Mouse (Mus musculus): ENCODE data around the gene Grk2. TPM values are rescaled to one million over a fixed set of nuclear protein-coding genes. Genes with fewer than 3 reads are reported as not detected.

Gene Grk2
- 100 to 1,000 TPM; 217 to 223 TPM for total RNA-seq (2021)

DNA sequence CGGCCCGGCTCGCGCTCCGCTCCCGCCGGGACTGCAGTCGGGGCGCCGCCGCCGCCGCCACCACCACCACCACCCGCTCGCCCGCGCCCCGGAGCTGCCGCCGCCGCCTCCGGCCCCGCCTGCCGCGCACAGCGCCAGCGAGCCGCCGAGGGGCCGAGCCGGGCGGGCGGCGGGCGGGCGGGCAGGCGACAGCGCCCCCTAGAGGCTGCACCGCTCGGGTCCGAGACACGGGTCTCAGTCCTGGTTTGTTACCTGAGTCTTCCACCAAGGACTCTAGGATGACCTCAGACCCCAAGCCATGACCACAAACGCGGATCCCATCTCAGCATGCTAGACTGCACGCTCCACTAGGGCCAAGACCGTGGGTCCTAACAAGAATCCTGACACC is at the start of gene Grk2:
TSS of gene Grk2 (minus strand) at position 33 of the 388 bp plus-strand sequence.
- intact Hi-C loops (cut with DNase I), result loop anchor here (1.0 to 10.0 kb wide), 2 partner anchors 49 to 291 kb away; partner anchors contain the start of gene Ndufv1
- peak; percentile 73 for DNase-seq (ENCODE audit: low spot score in 2 of 2)

DNA sequence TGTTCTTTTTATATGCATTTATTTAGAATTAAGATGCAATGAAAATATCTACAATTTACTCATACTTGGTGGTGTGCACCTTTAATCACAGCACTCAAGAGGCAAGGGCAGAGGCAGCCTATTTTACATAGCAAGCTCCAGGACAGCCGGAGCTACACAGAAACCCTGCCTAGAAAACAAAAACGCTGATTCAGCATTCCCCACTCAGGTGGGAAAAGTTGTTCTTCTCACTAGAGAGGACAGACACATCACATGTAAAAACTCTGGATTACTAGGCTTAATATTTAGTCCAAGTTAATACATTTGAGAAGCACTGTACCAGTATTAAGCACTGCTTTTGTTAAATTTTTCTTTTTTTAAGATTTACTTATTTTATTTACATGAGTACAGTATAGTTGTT is 43.4 kb upstream of the Grk2 start:
- DNase-seq (ENCODE audit: low spot score in 2 of 2), result no peak
- intact Hi-C loops (cut with DNase I), result no loop called here

DNA sequence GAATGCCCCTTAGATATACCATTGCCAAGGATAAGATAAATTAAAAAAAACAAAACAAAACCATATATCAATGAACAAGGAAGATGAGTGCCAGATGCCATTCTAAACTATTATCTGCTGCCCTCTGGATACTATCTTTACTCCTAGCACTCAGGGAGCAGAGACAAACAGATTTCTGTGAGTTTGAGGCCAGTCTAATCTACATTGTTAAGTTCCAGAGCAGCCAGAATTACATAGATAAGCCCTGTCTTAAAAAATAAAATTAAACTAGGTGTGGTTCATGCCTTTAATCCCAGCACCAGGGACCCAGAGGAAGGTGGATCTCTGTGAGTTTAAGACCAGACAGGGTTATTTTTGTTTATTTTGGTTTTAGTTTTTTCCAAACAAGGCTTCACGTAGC is 40.5 kb upstream of the Grk2 start:
- DNase-seq (ENCODE audit: low spot score in 2 of 2), result no peak
- intact Hi-C loops (cut with DNase I), result no loop called here

DNA sequence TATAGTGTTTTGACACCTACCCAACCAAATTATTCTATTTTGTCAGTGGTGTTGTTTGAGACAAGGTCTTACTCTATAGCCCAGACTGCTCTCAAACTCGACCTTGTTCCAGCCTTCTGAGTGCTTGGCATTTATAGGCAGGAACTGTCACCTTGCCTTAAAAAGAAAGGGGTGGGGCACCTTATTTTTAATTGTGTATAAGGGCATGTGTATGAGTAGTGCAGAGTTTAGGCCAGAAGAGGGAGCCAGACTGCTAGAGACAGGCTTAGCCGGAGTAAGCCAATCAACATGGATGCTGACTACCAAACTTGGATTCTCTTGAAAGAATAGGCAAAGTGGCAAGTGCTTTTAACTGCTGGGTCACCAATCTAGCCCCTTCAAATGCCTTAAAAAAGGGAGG is 32.1 kb upstream of the Grk2 start:
- intact Hi-C loops (cut with DNase I), result no loop called here

DNA sequence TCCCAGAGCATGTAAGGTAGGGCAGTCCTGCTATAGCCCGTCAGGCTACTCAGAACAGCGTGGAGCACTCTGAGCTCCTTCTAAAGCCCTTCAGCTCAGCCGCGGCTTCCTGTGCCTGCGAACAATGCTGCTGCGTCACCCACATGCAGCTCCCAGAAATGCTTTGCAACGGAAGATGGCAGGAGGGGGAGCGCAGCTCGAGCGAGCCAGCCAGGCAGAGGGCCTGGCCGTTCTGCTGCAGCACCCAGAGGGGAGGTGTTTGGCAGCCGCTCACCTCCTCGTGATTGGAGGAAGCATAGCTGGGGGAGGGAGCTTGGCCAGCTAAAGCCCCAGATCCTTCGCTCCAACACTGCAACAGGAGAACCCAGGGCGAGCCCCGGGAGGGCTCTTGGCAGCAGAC is 27.8 kb upstream of the Grk2 start:
- intact Hi-C loops (cut with DNase I), result loop anchor here (2.0 kb wide), 1 partner anchor 63 kb away; no protein-coding TSS in a partner anchor
- DNase-seq (ENCODE audit: low spot score in 2 of 2), result peak; percentile 91 to 97

More for the DNA sequence above, 32.1 kb upstream of the Grk2 start:
- peak in 1 of 2 experiments; percentile 53 for DNase-seq (ENCODE audit: low spot score in 2 of 2)

DNA sequence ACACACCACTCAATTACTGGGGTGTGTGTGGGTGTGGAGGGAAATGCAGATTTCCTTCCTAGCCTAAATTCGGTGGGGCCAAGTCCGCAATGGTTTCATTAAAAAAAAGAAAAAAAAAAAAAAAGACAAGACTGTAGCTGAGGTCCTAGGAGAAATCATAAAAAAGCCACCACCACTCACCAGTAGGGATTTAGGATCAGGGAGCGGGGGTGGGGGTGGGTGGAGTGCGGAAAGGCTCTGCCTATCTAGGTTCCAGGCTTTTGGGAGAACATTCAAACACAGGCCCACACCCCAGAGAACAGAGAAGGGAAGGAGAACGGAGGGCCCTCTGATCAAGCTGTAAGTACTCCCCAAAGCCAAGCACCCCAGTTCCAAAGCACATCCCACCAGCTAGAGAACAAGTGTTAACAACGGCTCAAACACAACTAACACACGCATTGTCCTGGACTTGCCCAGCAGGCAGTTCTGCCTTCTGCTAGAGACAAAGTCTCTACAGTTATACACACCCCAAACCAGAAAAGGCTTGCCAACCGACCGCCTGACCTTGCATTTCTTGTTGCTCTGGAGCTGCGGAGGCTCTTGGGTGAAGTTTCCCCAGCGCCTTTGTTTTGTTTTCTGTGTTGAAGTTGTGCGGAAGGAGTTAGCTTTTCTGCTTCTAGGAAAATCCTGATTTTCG is 27.2 kb upstream of the Grk2 start:
- DNase-seq (ENCODE audit: low spot score in 2 of 2), result peak; percentile 30 to 50
- intact Hi-C loops (cut with DNase I), result no loop called here

DNA sequence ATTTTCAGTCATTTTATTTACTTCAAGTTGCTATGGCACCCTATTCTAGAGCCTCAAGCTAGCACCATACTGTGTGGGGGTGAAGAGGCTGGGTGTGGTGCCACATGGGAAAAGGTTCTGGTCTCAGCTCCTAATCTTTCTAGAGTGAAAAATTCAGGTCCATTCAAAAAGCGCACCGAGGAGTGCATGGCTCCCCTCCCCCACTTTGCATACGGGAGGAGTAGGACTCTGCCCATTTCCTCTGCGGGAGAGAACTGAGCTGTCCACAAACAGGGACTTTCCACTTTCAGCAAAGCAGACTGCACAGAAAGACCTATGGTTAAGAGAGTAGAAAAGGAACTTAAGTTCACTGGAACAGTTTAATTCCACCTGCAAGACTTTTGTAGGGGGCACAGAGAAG is 26.6 kb upstream of the Grk2 start:
- intact Hi-C loops (cut with DNase I), result no loop called here
- peak; percentile 45 to 73 for DNase-seq (ENCODE audit: low spot score in 2 of 2)

DNA sequence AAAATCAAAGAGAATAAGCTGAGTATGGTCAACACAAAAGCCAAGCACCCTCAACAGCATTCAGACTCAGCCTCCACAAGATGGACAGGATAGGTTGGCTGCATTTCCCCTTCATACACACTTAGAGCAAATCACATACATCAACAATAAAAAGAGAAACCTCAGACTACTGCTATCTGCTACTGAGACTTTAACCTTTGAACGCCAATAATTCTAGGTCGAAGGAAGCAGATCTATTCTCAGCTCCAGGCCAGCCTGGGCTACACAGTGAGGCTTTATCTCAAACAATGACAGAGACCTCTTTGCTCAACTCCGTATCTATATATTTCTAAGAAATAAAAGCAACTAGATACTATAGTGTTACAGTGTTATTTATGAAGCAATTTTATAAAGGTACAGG is 25.3 kb upstream of the Grk2 start:
- no peak for DNase-seq (ENCODE audit: low spot score in 2 of 2)
- intact Hi-C loops (cut with DNase I), result no loop called here

DNA sequence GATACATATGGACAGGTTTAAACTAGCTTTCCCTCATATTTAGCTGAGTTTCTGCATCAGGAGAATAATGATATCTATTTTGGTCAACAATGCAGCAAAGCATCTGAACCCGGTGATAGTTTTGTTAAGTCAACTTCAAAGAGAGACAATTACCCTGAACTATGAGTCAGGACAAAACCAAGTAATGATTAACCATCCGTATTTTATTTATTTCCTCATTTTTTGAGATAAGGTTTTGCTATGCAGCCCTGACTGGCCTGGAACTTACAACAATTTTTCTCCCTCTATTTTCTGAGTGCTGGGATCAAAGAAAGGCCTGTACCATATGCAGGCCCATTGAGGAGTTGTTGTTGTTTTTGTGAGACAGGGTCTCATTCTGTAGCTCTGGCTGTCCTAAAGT is 24.6 kb upstream of the Grk2 start:
- intact Hi-C loops (cut with DNase I), result no loop called here

DNA sequence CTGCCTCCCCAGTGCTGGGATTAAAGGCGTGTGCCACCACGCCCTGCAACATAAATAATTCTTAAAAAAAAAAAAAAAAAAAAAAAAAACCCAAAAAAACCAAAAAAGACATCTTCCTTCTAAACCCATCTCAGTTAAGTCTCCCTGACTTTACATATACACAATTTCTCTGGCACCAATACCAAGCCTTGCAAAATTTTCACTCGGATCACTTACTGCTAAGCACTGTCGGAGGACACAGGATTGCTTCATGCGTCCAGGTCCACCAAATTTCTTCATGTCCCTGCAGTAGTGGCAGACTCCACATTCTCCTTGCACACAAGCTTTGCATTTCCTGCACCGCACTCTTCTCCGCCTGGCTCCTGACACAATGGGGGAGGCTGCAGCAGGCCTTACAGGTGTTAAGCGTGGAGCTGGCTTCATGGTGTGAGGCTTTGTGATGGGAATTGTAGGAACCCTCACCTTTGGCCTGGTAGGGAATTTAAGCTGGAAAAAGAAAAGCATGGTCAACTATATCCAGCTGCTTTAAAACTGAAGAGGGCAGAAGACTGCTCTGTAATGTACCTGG is 22.8 kb upstream of the Grk2 start:
- no peak for DNase-seq (ENCODE audit: low spot score in 2 of 2)
- intact Hi-C loops (cut with DNase I), result no loop called here

More for the DNA sequence above, 24.6 kb upstream of the Grk2 start:
- DNase-seq (ENCODE audit: low spot score in 2 of 2), result no peak

DNA sequence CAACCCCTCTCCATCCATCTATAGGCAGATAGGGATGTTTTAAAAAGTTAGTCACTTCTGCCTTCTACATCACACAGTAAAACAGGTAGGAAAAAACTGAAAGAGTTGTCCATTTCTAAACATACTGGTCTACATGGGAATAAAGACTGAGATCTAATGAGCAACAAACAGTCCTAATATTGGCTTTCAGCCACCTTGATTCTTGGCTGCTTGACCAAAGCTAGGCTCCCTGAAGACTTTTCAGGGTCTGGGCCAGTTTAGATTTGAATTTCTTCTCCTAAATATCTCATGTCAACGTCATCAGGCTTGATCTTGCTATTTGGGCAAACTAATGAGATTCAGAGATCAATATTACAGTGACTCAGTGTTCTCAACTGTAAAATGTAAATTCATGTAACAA is 20.9 kb upstream of the Grk2 start:
- intact Hi-C loops (cut with DNase I), result no loop called here

DNA sequence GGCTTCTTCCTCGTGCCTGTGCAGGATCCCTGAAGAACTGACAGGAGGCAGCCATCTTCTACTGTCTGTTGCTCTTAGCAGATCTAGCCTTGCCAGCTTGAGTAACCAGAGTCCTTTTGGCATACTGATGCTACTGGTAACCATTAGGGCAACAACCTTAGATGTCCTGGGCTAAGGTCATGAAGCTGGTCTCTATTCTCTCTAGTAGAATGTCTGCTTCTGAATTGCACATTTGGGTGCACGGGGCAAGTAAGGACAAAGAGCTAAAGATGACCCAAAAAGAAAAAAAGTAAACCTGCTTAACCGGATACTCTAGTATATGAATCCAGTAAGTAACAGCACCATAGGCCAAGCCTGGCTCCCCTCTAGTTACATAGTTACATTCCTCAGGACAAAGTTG is 20.1 kb upstream of the Grk2 start:
- DNase-seq (ENCODE audit: low spot score in 2 of 2), result no peak
- intact Hi-C loops (cut with DNase I), result no loop called here

More for the DNA sequence above, 20.9 kb upstream of the Grk2 start:
- DNase-seq (ENCODE audit: low spot score in 2 of 2), result no peak

DNA sequence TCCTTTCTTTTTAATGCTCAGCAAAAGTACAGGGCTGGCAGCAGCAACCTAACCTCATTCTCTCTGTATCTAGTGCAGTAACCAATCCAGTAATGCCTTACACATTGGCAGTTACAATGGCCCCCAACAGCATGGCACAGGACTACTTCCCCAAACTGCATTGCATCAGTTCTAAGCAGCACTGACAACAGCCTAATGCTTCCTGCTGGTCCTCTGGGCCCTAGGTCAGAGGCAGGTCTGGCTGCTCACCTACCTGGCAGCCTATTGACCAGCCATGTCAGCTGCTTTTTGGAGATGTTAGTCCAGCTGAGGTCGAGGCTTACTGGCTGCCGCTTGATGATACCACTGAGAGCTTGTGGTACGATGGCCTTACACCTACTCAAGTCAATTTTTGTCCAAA is 16.1 kb upstream of the Grk2 start:
- DNase-seq (ENCODE audit: low spot score in 2 of 2), result no peak
- intact Hi-C loops (cut with DNase I), result no loop called here

DNA sequence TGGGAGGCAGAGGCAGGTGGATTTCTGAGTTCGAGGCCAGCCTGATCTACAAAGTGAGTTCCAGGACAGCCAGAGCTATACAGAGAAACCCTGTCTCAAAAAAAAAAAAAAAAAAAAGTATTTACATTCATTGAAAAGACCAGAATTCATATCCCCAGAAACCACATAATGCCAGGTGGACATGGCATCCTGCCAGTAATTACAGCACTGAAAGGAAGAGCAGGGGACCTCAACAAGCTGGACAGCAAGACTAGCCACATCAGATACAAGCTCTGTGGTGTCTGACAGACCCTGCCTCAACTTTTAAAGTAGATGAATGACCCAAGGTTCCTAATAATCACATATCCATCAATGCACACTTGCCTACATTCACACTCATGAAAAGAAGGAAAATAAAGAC is 15.6 kb upstream of the Grk2 start:
- intact Hi-C loops (cut with DNase I), result no loop called here
- DNase-seq (ENCODE audit: low spot score in 2 of 2), result no peak

DNA sequence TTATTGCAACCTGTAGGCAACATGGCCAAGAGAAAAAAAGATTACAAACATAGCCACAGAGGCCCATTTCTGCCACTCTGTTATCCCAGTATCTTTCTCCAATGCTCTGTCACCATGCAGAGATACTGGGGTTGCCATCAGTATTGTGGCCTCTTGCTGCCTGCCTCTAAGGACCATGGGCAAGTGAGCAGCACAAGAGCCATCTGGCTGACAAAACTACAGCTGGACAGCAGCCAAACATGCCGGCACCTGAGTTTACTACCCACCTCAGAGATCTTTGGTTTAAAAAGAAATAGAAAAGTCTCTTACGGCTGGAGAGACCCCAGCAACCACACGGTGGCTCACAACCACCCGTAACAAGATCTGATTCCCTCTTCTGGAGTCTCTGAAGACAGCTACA is 13.2 kb upstream of the Grk2 start:
- intact Hi-C loops (cut with DNase I), result no loop called here
- no peak for DNase-seq (ENCODE audit: low spot score in 2 of 2)

DNA sequence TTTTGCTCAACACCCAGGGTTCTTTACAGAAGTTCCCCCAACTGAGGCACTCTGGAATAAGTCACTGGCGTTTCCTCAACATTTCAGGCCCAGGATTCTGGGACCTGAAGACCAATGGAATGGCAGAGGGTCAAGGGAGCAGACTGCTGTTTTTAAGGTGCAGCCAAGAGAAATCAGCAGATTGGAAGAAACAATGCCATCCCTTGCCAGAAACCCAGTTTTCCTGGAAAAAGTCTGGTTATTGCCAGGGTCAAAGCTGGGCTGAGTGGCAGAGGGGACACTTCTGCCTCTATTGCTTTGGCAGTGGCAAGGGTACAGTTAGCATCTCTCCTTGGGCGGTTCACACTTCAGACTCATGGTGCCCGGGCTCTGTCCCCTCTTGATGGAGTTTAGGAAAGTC is 11.2 kb upstream of the Grk2 start:
- intact Hi-C loops (cut with DNase I), result no loop called here
- no peak for DNase-seq (ENCODE audit: low spot score in 2 of 2)

DNA sequence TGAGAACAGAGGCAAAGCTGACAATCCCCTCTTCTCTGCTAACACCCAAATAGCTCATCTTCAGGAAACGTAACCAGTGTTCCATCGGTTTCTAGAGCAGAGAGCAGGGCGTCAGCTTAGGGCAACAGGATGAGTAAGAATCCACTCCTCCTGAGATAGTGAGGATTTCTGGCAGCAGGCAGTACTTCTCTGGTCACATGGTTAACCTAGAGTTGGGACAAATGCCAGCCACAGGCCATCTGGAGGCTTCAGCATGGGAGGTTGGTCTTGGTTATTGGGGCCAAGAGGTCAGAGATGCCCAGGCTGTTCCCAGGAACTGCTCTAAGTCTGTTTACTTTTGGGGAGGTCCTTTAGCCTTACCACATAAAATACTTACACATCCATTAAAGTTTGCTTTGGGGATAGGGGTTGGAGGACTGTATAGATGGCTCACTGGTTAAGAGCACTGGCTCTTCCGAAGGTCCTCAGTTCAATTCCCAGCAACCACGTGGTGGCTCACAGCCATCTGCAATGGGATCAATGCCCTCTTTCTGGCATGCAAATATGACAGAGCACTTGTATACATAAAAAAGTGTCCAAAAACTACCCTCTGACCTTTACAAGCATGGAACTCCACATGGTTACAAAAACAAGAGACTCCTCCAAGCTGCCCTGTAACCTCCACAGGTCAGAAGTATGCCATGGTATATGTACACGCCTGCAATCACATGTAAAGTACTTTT is 9.4 kb upstream of the Grk2 start:
- intact Hi-C loops (cut with DNase I), result no loop called here
- no peak for DNase-seq (ENCODE audit: low spot score in 2 of 2)

DNA sequence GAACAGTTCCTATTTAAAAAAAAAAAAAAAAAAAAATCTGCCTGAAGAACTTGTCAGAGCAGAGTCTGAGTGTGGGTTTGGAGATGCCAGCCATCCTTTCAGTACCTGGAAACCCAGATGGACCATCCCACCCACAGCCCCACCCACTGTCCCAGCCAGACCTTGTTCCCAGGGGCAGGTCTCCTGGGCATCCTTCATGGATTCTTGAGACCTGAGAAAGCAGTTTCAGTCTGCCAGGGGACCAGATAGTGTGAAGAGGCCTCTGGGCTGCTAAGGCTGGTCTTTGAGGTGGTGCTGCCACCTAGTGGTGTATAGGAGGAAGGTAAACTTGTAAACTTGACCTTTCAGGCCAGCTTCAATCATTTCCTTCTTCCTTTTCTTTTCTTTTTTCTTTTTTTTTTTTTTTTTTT is 3.8 kb upstream of the Grk2 start:
- intact Hi-C loops (cut with DNase I), result loop anchor here (1.0 to 10.0 kb wide), 2 partner anchors 52 to 295 kb away; partner anchors contain the start of gene Ndufv1

DNA sequence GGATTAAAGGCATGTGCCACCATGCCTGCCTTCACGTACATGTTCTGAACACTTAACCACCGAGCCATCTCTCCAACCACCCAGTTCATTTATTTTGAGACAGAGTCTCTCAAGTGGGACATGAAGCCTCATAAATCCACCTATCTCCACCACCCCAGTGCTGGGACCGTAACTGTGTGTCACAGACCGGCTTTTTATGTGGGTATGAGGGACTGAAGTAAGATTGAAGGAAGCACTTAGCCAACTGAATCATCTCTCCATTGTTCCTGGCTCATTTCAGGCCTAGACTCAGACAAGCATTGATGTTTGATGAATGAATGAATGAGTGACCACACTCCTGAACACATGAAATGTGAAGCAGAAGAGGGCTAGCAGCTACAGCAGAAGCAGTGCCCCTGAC is 3.3 kb upstream of the Grk2 start:
- no peak for DNase-seq (ENCODE audit: low spot score in 2 of 2)
- intact Hi-C loops (cut with DNase I), result loop anchor here (10.0 kb wide), 1 partner anchor 295 kb away; the partner anchor contains the start of gene Ndufv1

More for the DNA sequence above, 3.8 kb upstream of the Grk2 start:
- DNase-seq (ENCODE audit: low spot score in 2 of 2), result peak; percentile 55 to 59

DNA sequence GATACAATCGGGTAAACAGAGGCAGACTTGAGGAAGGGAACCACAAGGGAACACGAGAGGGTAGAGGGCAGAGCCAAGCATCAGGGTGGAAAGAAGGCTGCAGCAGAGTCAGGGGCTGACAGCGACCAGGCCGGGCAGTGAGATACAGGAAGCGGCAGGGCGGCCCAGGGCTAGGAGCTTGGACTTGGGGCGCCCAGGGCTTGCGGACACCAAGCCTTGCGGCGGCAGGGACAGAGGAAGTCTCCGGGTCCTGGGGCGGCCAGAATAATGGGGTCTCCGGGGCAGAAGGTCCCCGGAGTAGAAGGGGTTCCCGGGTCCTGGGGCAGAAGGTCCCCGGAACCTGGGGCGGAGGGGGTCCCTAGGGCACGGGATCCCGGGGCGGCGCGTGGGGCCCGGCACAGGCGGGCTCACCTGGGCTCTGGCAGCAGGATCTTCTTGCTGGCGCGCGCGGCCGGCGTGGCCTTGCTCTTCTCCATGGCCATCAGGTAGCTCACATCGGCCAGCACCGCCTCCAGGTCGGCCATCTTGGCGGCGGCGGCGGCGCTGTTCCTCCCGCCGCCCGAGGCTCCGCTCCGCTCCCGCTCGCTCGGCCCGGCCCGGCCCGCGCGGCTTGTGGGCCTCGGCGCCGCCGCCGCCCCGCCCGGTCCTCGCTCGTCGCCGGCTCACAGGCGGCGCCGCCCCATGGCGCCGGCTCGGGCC is 382 bp downstream of the Grk2 start:
- intact Hi-C loops (cut with DNase I), result loop anchor here (1.0 to 10.0 kb wide), 2 partner anchors 48 to 291 kb away; partner anchors contain the start of gene Ndufv1
- DNase-seq (ENCODE audit: low spot score in 2 of 2), result peak in 1 of 2 experiments; percentile 40
